Mouse (Mus musculus): ENCODE results near the gene Nectin2.

DNA sequence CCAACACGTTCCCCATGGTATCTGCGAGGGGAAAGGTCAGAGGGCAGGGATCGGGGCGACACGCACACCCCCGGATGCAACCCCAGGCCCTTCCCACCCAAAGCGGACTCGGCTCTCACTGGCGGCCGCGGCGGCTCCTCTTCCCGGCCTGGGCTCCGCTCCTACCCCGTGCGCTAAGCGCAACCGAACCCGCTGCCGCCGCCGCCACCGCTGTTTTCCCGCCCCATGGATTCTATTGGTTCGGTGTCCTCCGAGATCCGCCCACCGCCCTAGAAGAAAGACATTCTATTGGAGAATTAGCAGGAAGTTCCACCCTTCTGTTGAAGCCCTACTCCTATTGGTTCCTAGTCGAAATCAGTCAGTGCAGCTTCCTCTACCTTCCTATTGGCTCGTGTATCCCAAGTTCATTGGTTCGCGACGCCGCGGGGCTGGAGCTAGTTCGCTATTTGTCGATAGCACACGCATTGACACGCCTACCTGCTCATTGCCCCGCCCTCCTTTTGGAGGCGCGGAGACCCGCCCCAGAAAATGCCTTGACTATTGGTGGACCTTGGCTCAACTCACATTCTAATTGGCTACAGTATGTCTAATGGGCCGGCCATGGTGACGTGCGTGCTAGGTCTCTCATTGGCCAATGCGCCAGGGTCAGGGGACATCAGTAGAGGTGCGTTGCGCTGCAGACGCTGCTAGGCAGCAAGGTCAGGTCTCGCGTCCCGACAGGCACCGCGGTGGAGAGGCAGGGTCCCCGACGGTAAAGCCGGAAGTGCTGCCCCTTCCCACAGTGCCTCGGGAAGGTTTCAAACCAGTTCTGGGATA is 34.8 kb downstream of the Nectin2 start, which contains the start of gene Tomm40:
- TF ChIP-seq POLR2A (IDR thresholded peaks at IDR 0.05; ENCODE audit: borderline replicate concordance, low read depth, low read length) = no peak
- TF ChIP-seq CTCF (IDR thresholded peaks at IDR 0.05; ENCODE audit: low read depth, low read length) = no peak
